Mouse (Mus musculus): ENCODE results near the gene Brd7.

Gene Brd7

GRCm38 (mm10) chr8:88310286-88310685 lies 51.7 kb downstream of the Brd7 start:
- no peak for DNase-seq (ENCODE audit: extremely low spot score, low spot score)

GRCm38 (mm10) chr8:88309881-88310280 lies 52.1 kb downstream of the Brd7 start:
- DNase-seq (ENCODE audit: extremely low spot score, low spot score): no peak

GRCm38 (mm10) chr8:88309274-88309873 lies 52.6 kb downstream of the Brd7 start:
- no peak for DNase-seq (ENCODE audit: extremely low spot score, low spot score)

GRCm38 (mm10) chr8:88307736-88308135 lies 54.3 kb downstream of the Brd7 start:
- no peak for DNase-seq (ENCODE audit: extremely low spot score, low spot score)

GRCm38 (mm10) chr8:88306511-88306910 lies 55.5 kb downstream of the Brd7 start:
- no peak for DNase-seq (ENCODE audit: extremely low spot score, low spot score)

GRCm38 (mm10) chr8:88305814-88306213 lies 56.2 kb downstream of the Brd7 start:
- no peak for DNase-seq (ENCODE audit: extremely low spot score, low spot score)

- DNase-seq (ENCODE audit: extremely low spot score, low spot score): no peak
Observed at GRCm38 (mm10) chr8:88301589-88302437, 60.2 kb downstream of the Brd7 start.

GRCm38 (mm10) chr8:88299907-88300603 lies 61.9 kb downstream of the Brd7 start:
- no peak for DNase-seq (ENCODE audit: extremely low spot score, low spot score)

GRCm38 (mm10) chr8:88298733-88299103 lies 63.3 kb downstream of the Brd7 start:
- no peak for DNase-seq (ENCODE audit: extremely low spot score, low spot score)

GRCm38 (mm10) chr8:88297976-88298732 lies 63.8 kb downstream of the Brd7 start:
- DNase-seq (ENCODE audit: extremely low spot score, low spot score): no peak

- DNase-seq (ENCODE audit: extremely low spot score, low spot score): no peak
Observed at GRCm38 (mm10) chr8:88294977-88295376, 67.0 kb downstream of the Brd7 start.

- DNase-seq (ENCODE audit: extremely low spot score, low spot score): no peak
Observed at GRCm38 (mm10) chr8:88293590-88294356, 68.2 kb downstream of the Brd7 start.

GRCm38 (mm10) chr8:88292926-88293325 lies 69.1 kb downstream of the Brd7 start:
- DNase-seq (ENCODE audit: extremely low spot score, low spot score): no peak

- DNase-seq (ENCODE audit: extremely low spot score, low spot score): no peak
Observed at GRCm38 (mm10) chr8:88291305-88291690, 70.7 kb downstream of the Brd7 start.

- no peak for DNase-seq (ENCODE audit: extremely low spot score, low spot score)
Observed at GRCm38 (mm10) chr8:88290326-88291304, 71.4 kb downstream of the Brd7 start.

GRCm38 (mm10) chr8:88289901-88290300 lies 72.1 kb downstream of the Brd7 start:
- DNase-seq (ENCODE audit: extremely low spot score, low spot score): no peak

- DNase-seq (ENCODE audit: extremely low spot score, low spot score): no peak
Observed at GRCm38 (mm10) chr8:88288622-88289242, 73.3 kb downstream of the Brd7 start.

GRCm38 (mm10) chr8:88286421-88286960 lies 75.5 kb downstream of the Brd7 start:
- no peak for DNase-seq (ENCODE audit: extremely low spot score, low spot score)
